Mouse (Mus musculus) heart, adult 8-10 months (tissue): ENCODE measurements around the gene Sfrp2. TPM values are rescaled to one million over a fixed set of nuclear protein-coding genes. Genes with fewer than 3 reads are reported as not detected.

Experiments
- DNase-seq: peaks from one replicate; pipeline ENCODE4 v3.0.0; 2022; ENCODE audit warnings: low spot score
- total RNA-seq, 4 experiments: library from RNA; stranded (reverse); gene quantifications; 2 replicates each; pipeline ENCODE4 v1.2.4; 2022

The Sfrp2 gene
- 1 to 10 TPM; 2.5 to 3.5 (median 3.1) TPM for total RNA-seq

GRCm38 (mm10) chr3:83765871-83766725 is at the start of gene Sfrp2:
Gene Sfrp2, plus strand, starts transcription at chr3:83766321.
- no peak for DNase-seq

DNA sequence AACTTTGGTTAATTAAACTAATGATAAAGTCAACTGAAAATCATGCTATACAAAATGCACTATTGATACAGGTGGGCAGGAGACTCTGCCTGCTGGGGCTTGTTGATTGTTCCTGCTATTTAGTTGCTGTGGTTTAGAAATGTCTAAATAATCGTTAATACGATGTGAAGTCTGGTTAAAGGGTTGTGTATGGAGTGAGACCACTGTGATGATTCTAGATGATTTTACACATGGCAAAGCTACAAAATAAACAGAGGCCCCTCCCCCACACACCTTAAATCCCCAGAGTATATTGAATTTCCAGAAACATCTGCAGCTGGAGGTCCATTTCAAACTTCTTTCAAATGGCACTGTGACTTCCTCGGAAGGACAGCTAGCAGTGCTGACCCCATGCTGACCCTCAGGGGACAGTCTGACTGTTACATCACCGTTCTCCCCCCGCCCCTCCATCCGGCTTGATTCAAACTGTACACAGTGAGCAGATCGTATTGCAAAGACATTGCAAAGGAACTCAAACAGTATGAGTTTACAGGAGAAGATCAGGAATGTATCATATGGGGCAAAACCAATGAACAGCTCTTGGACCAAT is 48.4 kb upstream of the Sfrp2 start:
- no peak for DNase-seq

GRCm38 (mm10) chr3:83718662-83719061 is 47.5 kb upstream of the Sfrp2 start:
- no peak for DNase-seq

GRCm38 (mm10) chr3:83728223-83728622 is 37.9 kb upstream of the Sfrp2 start:
- DNase-seq, result no peak

- DNase-seq, result no peak
Measured at GRCm38 (mm10) chr3:83728675-83729390, 37.3 kb upstream of the Sfrp2 start.

DNA sequence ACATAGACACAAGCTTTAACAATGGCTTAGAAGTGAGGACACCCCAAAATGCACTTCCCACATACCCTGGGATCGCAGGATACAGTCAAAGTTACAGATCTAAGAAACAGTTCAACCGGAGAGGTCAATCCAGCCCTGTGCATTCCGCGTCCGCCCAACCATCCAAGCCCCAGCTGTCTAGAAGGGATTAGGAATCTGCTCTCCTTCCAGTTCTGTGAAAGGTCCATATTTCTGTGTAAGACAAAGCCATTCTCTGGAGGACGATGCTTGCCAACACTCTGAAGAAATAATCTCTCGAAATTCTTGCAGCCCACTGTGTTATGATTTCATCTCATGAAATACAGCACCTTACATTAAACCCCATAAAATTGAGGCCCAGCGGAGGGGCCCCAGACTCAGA is 32.1 kb upstream of the Sfrp2 start:
- no peak for DNase-seq

- no peak for DNase-seq
Measured at GRCm38 (mm10) chr3:83736980-83737379, 29.1 kb upstream of the Sfrp2 start.

- DNase-seq, result no peak
Measured at GRCm38 (mm10) chr3:83740246-83740645, 25.9 kb upstream of the Sfrp2 start.

DNA sequence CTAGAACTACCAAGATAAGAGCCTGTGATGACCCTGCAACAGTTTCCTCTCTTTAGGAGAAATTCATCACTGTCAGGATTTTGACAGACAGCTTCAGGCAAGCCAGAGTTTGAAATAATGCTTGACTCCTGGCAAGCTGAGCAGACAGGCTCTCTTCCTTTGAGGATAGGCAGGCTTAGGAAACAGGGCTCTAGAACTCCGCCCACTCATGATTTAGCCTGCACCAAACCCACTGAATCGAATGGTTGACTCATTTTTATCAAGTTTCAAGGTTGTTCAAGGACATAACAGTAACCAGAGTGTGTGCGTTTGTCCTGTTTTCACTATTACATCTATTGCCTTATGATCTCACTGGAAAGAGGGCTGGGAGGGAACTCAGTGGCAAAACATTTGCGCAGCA is 18.8 kb upstream of the Sfrp2 start:
- no peak for DNase-seq

GRCm38 (mm10) chr3:83747895-83748294 is 18.2 kb upstream of the Sfrp2 start:
- no peak for DNase-seq

- no peak for DNase-seq
Measured at GRCm38 (mm10) chr3:83751625-83752024, 14.5 kb upstream of the Sfrp2 start.

DNA sequence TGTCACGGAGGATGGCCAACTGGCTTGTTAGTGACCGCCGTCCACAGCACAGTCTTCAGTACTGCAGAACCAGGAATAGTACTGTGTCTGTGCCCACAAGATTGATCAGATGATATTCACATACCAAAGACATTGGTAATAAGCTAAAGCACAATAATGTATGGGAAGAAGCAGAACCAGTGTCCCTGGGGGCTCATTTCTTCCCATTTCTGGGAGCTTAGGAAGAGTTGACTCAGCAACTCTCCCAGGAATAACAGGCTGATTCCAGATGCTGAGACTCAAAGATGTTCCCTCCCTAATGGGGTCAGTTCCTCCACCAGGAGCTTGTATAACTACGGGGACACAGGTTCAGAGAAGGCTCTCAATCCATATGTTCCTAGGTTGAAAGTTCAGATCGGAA is 13.9 kb upstream of the Sfrp2 start:
- no peak for DNase-seq

- DNase-seq, result no peak
Measured at GRCm38 (mm10) chr3:83755043-83755635, 11.0 kb upstream of the Sfrp2 start.

DNA sequence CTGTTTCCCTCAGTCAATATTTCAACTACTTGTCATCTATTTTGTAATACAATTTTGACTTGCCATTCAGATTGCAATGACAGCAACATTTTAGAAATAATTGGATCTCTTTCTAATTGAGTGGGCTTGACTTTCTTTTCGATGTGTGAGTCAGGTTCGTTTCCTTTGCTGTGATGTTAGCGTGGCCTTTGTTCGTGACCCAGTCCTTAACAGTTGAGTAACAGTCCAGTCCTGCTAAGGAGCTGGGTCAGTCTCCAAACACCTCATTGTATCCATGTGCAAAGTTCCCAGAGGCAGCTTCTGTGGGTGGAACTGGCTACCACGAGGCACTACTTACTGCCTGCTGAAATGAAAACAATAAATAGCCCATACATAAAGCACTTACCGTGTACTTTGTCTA is 10.5 kb upstream of the Sfrp2 start:
- no peak for DNase-seq

GRCm38 (mm10) chr3:83762361-83762760 is 3.8 kb upstream of the Sfrp2 start:
- no peak for DNase-seq

DNA sequence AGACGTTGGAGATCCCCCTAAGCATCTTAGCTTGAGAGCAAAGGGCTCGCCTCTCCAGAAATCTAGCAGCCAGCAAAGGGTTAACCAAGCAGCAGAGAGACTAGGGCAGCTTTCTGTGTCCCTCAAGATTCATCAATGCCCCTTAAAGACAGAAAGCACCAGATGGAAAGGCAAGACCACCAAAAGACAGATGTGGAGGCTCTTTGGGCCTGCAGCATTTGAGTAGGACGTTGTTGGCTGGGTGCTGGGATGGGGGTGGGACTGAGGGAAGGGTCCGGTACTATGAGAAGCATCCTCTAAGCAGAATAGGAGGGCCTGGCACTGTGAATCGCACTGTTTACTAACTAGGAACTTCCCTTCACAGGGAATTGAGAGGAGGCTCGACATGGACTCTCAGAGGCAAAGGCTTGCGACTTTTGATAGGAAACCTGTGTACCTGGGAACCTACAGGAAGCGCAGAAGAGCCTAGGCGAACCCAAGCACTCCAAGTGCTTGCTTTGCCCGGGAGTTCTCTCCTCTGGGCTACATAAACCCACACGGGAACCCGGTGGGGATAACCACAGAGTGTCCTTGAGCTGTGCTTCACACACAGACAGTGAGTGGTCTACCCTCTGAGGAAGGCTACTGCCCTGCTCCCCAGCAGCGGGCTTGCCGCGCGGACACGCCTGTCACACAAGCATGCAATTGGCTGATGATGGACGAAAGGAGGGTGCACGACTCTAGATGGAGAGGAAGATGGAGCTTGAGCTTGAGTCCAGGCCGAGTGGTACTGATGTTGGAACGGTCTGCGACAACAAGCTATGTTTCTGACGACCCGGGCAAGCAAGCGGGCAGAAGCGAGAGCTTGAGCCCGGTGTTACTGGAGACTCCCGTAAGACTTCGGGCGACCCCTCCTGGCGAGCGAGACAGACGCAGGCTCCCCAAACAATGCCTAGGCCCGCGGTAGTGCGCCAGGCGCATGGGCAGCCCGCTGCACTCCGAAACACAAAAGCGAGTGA is 2.3 kb upstream of the Sfrp2 start:
- DNase-seq, result peak; percentile 46

- no peak for DNase-seq
Measured at GRCm38 (mm10) chr3:83766726-83767070, 577 bp downstream of the Sfrp2 start.

DNA sequence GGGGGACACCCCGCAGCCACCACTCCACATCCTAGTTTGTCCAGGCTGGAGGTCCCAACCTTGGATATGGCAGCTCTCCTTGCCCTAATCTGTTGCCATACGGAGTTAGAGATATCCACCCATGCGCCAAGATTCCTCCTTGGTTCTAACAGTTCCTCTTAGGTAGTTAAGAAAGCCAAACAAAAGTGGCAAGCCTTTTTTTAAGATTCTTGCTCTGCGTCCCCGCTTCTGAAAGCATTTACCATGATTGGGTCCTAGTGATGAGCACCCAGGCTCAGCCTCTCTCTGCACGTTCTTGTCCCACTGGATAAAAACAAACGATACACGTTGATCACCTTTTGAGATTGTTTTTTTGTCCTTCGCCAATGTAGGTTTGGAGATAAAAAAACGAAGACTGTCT is 1.0 kb downstream of the Sfrp2 start:
- DNase-seq, result no peak

DNA sequence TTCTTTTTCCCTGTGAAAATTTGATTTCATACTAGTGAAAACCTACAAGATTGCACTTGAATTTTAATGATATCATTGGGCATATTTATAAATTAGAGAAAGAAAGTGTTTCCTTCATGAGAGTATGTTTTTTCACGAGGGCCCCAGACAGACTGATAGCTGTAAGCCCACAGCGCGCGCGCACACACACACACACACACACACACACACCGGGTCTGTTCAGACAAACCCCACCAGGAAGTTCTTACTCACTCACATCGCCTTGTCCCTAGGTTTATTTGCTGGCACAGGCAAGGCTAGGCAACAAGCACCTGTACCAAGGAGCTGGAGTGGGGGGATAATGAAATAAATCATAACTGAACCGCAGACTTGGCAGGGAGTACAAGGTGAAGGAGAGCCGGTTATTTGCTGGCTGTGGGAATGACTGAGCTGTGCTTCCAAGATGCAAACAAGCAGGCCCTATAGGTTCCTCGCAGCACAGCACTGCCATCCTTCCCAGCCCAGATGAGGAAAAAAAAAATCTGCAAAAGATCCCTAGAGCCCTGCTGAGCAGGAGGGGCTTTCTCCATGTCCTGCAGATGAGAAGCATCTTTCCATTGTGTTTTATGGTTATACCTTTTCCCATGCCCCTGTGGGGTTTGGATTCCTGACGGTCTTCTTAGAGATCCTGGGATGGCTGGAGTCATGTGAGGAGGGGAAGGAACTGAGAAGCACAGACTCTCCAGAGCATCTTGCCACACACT is 2.3 kb downstream of the Sfrp2 start:
- DNase-seq, result no peak

DNA sequence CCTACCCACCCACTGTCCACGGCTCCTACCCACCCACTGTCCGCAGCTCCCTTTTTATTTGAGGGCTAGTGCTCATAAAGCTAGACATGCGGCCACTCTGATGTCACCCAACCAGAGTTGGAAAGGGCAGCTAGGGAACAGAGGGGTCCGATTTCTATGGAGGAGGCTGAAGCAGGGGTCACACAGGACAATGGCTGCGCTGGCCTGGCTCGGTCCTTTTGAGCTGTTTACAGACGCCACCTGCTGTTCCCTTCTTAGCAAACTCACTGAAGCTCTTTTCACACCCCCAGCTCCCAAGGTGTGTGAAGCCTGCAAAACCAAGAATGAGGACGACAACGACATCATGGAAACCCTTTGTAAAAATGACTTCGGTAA is 2.9 kb downstream of the Sfrp2 start:
- DNase-seq, result no peak
